Mouse (Mus musculus): ENCODE results near the gene Zfp329.

DNA sequence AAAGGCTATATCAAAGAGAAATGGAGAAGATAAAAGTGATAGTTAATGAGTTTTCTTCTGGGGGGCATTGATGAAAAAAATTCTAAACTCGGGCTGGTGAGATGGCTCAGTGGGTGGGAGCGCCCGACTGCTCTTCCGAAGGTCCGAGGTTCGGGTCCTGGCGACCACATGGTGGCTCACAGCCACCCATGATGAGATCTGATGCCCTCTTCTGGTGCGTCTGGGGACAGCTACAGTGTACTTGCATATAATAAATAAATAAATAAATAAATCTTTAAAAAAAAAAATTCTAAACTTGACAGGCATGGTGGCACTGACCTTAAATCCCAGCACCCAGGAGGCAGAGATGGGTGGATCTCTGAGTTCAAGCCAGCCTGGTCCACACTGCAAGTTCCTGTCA, 3.1 kb downstream of the Zfp329 start:
- no peak for TF ChIP-seq CTCF (IDR thresholded peaks at IDR 0.05; ENCODE audit: control insufficient read depth, insufficient read depth, low read length)
- TF ChIP-seq POLR2A (IDR thresholded peaks at IDR 0.05; ENCODE audit: borderline replicate concordance, control insufficient read depth, low read depth, low read length) = no peak

Measured in bone marrow, adult 2 months (tissue).